Mouse (Mus musculus): ENCODE measurements around the gene Dhx34.
"Not testable (repeated sequence)": the region's sequence is repeated elsewhere in the genome, so short reads cannot be mapped to it uniquely, and the experiment has no call there.

The Dhx34 gene

DNA sequence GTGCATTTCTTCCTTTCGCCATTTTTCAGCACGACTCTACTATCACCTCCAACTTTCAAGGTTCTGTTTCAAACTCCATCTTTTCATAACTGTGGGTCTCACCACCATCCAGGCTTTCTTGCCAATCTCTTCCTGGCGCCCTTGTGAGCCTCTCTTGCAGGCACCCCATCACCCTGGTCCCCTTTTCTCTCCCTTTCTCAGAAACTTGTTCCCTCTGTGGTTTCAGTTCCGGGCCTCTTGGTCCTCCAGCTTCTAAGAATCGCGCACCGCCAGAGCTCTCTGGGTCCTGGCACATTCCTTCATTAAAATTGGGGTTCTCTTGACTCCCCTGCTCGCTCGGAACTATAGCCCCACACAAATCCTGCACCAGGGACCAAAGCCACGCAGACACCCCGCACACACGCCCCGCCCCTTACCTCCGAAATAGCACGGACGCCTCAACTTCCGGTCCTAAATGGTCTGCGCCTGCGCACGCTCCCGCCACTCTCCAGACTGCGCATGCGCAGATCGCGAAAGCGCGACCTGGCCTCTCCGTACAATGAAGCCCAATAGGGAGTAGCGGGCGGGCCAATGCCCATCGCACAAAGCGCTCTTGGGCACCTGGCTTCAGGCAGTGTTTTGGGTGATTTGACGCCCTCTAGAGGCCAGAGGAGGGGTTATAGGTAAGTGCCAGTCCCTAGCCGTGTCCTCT, at the start of gene Dhx34:
Dhx34 (minus strand) TSS at position 456 of the 691 bp plus-strand sequence.
- peak; percentile 95 to 96 for DNase-seq (ENCODE audit: low spot score in 2 of 2)

DNA sequence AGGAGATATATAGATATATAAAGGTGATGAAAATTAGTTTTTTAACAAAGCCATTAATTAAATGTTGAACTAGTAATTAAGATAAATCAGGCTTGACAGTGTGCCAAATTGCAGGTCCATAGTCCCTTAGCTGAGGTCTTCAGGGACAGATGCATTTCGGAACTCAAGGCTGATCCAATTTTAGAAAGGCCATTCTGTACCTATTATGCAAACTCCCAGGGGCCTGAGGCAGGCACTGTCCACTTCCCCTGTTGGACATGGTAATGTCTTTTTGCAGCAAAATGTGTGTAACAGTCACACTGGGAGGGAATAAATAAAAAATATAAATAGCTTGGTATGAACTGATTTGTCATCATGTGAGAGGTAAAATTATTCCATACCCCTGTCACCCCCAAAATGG, 49.3 kb upstream of the Dhx34 start:
- no peak for DNase-seq (ENCODE audit: low spot score in 2 of 2)

DNA sequence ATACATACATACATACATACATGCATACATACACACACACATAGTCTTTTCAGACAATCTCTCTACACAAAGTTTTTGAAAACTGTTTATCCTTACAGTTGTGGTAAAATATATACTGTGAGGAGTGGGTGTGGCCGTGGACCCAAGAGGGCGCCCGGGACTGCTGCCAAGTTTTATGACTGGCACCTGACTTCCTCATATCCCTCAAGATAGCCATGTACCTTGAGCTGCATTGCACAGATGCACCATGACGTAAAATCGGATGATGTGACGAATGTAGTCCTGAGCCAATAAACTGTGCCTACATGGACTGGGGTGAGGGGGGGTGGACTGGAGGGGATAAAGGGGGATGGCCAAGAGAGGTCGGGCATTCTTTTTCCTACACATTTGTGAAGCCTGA, 44.8 kb upstream of the Dhx34 start:
- DNase-seq (ENCODE audit: low spot score in 2 of 2) = not testable (repeated sequence)

DNA sequence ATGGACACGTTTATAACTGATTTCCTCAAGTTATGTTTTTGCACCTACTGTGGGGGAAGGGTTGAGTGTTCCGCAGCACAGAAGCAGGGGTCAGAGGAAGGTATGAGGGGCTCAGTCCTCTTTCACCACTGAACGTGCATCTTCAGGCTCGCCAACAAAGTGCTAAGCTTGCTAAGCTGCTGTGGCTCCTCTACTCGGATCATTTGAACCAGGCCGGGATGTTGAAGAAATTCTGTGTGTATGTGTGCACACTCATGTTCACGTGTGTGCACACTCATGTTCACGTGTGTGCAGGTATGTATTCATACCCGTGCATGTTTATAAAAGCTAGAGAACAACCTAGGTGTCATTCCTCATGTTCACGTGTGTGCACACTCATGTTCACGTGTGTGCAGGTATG, 44.0 kb upstream of the Dhx34 start:
- DNase-seq (ENCODE audit: low spot score in 2 of 2) = no peak

DNA sequence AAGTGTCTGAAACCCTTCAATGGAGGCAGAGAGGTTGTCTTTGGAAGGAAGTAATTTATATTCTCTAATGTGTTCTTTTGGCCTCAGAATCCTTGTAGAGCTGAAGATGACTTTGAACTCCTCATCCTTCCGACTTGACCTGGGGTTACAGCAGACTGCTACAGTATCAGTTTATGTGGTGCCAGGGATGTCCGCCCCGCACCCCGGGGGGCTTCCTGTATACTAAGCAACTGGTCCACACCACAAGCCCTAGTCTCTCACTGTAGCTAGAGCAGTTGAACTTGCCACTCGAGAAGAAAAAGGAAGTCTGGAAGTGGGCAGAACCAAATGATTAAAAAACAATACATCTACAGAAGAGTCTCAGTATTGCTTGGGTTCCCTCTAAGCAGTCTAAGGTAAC, 42.0 kb upstream of the Dhx34 start:
- no peak for DNase-seq (ENCODE audit: low spot score in 2 of 2)

DNA sequence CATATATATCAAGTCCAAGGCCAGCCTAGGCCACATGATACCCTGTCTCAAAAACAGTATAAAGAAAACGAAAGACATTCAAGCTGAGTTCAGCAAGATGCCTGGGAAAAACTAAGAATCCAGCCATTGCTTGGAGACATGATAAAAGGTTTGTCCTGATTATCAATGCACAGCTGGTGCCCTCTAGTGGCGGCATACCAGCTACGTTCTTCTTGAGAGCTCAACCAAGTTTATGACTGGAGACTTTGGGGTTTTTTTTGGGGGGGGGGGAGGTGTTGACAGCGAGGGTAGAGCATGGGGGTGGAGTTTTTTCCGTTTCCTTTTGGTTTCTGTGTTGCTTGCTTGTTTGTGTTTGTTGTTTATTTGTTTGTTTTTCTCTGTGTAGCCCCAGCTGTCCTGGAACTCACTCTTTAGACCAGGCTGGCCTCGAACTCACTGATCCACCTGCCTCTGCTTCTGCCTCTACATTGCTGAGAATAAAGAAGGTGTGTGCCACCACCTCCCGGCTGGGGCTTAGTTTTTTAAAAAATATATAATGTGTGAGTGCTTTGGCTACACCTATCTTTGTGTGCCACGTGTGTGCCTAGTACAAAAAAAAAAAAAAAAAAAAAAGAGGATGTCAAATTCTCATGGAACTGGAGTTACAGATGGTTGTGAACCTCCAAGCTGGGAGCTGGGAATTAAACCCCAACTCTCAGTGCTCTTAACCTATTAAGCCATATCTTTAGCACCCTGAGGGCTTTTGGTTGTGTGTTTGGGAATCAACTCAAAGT, 41.4 kb upstream of the Dhx34 start:
- DNase-seq (ENCODE audit: low spot score in 2 of 2) = peak; percentile 64 to 84

DNA sequence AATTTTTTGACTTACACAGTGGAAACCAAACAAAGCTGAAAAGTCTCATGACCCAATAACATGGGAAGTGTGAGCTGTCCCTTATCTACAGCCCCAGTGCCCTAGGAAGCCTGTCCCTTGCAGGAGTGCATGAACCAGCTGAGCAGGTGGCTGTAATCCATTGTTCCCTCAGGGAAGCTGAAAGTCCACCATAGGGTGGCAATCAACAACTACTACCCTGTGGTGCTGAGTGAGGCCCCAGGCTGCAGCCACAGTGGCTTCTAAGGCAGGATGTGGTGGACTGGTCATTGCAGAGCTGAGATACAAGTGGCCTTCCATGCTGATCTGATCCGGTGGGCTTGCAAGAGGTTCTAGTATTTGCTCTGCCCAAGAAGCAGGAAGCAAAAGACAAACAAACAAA, 39.3 kb upstream of the Dhx34 start:
- DNase-seq (ENCODE audit: low spot score in 2 of 2) = no peak

DNA sequence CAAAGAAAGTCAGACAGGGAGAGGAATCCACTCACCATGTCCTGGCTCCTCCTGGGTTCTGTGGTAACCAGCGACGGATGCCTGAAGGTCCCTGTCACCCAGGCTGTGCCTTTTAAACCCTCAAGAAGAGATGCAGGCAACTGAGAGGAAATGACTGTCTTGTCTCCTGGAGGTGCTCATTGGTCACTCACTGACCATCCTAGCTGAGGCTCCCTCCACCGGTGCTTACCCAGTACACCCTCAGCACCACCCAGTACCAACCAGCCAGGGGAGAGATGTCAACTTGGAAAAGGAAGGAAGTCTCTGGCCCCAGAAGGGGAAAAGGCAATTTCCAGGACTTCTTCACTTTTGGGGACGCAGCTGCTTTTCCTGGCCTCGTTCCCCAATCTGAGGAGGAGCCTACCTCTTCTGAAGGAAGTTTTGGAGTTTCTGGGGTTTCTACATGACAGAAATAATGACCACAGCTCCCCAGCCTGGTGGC, 37.3 kb upstream of the Dhx34 start, which contains the start of gene C5ar1:
C5ar1 (minus strand) TSS at position 431 of the 481 bp plus-strand sequence.
- no peak for DNase-seq (ENCODE audit: low spot score in 2 of 2)

DNA sequence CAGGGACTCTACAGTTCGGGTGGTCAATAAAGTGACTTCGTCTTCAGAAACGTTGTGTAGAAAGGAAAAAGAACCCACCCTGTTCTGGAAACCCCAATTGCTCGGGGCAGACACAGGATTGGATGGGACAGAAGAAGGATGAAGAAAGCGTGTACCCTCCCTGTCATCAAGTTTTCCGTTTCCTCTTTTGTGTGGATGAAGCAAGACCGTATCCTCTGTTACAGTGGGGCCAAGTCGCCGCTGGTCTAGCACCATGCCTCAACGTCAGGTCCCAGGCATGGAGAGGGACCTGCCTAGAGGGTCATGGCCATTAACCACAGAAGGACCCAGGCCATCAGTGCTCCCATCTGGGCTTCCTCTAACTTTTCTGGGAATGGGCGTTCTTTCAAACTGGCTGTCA, 36.0 kb upstream of the Dhx34 start:
- no peak for DNase-seq (ENCODE audit: low spot score in 2 of 2)

DNA sequence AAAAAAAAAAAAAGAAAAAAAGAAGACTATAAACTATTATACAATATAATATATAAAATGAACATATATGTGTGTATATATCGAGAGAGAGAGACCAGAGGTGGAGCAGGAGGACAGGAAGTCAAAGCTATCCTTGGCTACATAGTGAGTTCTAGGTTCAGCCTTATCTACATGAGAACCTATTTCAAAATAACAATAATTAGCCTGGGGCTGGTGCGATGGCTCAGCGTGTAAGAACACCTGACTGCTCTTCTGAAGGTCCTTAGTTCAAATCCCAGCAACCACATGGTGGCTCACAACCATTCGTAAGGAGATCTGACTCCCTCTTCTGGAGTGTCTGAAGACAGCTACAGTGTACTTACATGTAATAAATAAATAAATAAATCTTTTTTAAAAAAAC, 34.1 kb upstream of the Dhx34 start:
- not testable (repeated sequence) for DNase-seq (ENCODE audit: low spot score in 2 of 2)

DNA sequence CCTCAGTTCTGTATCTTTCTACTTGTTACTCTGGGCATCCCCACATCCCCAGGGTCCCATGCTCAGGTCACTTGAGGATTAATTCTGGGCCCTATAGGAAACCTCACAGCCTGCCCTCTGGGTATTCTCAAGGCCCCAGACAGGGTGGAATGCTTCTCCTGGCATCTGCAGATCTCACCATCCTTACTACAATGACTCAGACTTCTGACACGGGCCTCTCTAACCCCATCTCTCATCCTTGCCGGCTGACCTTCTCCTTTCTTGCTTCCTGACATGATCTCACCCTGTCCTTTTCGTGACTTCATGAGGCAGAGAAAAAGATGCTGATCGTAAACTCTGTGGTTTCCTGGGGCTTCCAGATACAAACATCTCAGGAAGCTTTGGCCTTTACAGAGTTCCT, 32.4 kb upstream of the Dhx34 start:
- no peak for DNase-seq (ENCODE audit: low spot score in 2 of 2)

DNA sequence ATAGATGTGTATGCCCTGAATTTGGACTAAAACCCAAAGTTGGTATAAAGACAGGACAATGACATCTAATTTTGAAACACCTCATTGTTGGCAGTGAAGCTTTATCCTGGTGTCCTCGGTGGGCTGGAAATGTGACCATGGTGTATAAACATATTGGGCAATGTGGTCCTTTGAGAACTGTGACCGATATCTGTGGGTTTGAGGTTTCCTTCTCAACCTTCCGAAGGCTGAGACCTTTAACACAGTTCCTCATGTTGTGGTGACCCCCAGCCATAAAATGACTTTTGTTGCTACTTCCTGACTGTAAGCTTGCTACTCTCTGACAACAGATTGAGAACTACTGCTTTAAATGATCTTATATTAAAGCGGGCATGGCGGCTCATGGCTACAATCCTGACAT, 28.9 kb upstream of the Dhx34 start:
- no peak for DNase-seq (ENCODE audit: low spot score in 2 of 2)

DNA sequence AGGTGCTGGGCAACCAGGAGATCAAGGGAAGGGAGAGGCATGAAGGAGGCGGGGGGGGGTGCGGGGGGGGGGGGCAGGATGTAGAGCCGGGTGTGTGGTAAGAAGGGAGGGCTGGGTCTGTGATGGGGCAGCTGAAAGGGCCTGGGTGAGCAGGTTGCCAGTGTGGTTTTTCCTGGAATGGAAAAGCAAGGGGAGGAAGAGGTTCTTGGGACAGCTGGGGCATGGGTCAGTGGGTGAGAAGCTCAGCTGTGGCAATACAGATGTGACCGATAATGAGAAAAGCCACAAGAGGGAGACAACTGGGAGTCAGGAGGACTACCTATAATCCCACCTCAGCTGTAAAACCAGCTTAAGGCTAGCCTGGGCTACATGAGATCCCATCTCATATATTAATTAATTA, 24.1 kb upstream of the Dhx34 start:
- DNase-seq (ENCODE audit: low spot score in 2 of 2) = no peak

DNA sequence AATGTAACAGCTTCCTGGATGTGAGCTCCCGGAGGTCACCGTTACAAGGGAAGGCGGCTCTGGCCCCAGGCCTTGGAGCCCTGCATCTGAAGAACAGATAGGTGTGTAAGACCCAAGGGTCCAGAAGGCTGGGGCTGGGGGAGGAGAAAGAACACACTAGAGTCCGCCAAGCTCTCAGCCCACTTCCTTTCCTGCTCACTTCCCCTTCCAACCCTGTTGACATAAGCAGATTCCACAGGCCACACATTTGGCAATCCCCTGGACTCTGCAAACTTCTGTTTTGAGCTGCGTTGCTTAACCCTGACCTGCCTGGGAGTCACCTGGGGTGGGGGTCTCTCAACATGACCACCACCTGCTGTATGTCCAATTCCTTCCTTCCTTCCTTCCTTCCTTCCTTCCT, 22.2 kb upstream of the Dhx34 start, which contains the start of gene C5ar2:
C5ar2 (minus strand) TSS at position 88 of the 400 bp plus-strand sequence.
- DNase-seq (ENCODE audit: low spot score in 2 of 2) = no peak

DNA sequence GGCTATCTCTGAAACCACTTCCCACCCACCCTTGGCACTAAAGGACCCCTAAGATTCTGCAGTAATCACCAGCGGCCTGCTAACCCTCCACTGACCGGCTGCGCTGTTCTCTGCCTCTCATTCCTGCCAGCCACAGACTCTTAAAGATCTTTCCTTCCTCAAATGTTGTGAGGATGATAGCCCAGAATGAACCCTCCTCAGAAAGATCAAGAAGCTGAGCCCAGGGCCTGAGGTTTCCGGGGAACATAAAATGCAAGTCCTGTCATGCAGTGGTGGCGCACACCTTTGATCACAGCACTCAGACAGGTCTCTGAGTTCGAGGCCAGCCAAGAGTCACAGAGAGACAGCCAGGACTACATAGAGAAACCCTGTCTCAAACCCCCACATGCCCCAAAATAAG, 20.4 kb upstream of the Dhx34 start:
- no peak for DNase-seq (ENCODE audit: low spot score in 2 of 2)

DNA sequence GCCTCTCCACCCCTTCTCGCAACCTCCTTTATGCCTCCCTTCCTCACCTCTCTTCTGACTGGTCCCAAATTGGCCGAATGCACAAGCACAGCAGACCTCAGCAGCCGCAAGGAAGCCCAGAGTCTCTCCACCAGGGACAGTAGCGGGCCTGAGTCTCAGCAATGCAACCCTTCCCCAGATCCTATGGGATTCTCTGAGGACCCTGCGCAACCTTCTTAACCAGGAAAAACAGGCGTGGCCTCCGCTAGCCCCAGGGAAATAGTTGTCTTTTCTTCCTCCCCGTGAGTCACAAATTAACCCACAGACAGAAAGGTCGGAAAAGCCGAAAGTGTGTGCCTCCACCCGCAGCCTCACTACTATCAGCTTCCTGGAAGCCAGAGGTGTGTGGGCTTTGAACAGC, 19.9 kb upstream of the Dhx34 start:
- DNase-seq (ENCODE audit: low spot score in 2 of 2) = no peak

DNA sequence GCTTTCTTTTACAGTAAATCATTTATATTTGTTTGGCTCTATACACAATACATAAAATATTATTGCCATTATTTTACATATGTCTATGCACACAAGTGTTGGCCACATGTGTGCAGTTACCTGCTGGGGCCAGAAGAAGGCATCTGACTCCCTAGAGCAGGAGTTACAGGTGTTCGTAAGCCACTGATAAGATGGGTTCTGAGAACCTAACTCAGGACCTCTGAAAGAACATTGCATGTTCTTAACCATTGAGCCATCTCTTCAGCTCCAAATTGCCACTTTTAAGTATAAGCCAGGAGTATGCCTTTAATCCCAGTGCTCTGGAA, 19.1 kb upstream of the Dhx34 start:
- no peak for DNase-seq (ENCODE audit: low spot score in 2 of 2)

DNA sequence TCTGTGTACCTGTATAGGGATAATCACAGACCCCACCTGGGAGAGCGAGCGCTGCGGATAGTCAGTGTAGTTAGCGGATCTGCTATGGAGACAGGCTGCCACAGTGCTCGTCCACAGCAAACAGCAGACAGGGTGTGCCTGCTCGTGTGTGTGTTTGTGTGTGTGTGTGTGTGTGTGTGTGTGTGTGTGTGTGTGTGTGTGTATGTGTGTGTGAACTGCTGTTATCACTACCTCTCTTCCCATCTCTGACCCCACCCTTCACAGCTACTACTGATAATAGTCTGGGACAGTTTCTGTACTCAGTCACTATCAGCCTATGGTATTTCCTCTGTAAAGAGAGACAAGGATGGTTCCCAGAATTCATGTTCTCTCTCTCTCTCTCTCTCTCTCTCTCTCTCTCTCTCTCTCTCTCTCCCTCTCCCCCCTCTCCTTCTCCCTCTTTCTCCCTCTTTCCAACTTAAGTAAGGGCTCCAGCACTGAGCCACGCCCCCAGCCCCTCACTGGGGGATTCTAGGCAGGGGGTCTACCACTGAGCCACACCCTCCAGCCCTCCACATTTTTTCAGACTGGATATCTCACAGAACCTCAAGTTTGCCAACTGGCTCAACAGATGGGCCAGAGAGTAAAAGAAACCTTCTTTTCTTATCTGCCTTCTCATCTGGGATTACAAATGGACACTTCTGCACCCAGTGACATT, 18.6 kb upstream of the Dhx34 start:
- DNase-seq (ENCODE audit: low spot score in 2 of 2) = no peak

DNA sequence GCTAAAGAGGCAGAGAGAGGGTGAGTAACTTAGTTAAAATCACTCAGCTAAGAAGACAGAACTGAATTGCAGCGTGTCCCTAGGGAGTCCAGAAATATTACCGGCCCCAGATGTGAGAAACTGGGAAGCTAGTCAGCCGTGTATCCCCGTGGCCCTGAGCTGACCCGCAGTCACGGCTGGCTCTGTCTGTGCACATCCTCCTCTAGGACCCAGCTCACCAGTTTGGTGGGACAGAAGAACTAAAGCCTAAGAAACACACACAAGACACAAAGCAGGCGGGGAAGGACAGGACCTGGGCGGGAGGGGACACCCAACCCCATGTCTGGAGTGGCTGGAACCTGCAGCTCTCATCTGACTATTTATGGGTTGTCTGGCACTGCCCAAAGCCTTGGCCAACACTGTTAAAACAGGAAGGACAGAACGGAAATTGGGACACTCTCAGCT, 17.7 kb upstream of the Dhx34 start:
- DNase-seq (ENCODE audit: low spot score in 2 of 2) = no peak

DNA sequence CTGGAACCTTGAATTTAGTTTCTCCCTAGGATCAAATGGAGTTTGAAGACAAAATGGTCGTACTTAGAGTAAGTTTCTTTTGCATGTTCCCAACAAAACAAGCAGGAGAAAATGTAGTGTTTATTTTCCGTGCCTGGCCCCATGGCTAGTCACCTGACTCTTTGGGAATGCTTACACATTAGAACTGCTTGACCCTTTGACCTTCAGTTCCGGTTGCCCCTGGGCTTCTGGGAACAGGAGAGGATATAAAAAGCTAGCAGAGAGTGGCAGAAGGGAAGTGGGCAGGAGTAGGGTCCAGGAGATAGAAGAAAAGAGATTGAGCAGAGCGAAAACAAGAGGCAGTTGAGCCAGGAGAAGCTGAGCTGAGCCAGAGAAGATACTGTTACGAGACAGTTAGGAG, 8.0 kb upstream of the Dhx34 start:
- no peak for DNase-seq (ENCODE audit: low spot score in 2 of 2)

DNA sequence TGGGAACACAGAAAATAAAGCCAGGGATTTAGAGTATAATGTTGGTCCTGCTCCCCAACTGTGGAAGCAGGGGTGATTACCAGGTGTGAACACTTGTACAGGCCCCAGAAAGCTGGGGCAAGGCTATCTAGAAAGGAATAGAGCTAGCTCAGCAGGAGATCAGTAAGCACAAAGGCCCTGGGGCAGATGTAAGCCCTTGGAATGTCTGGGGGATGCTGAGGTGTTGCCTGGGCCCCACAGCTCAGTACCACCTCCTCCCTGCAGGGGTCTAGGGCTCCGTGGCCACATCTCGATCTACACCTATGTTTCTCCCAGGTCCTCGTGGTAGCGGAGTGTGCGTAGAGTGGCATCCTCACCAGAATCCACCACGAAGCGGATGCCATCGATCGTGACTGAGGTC, 7.9 kb downstream of the Dhx34 start:
- no peak for DNase-seq (ENCODE audit: low spot score in 2 of 2)

DNA sequence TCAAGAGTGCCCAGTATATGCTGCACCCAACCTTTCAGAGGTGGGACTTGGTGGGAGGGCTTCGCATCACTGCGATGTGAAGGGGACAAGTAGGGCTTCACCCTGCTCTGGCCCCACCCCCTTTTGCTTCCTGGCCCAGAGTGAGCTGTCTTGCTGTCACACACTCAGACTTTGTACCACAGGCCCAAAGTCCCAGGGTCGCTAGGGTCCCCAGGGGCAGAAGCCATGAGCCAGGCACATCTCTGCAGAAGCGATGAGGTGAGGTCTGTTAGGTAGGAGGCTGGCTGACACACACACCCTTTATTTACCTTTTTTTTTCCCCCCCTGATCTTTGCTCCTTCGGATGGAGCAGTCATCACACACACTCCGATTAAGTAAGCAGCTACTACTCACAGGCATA, 8.6 kb downstream of the Dhx34 start:
- DNase-seq (ENCODE audit: low spot score in 2 of 2) = no peak

Measured in frontal cortex, postnatal 36 days (tissue).